Mouse (Mus musculus) hindbrain, embryonic 16.5 days (tissue): ENCODE measurements at regions not wholly inside any gene's neighbourhood (a gene's known extent, or its start where the extent isn't known, plus 50 kb on each side); places are given as distances from the start of the nearest gene placed in this dataset.

ENCODE experiments used
- ATAC-seq: fragments of 200-750 bp; cut with Nextera tagmentation; 2 replicates; pipeline ENCODE4 v1.8.0; 2017; ENCODE audit warnings: moderate TSS enrichment, moderate library complexity
- H3K27ac ChIP-seq: fragments of 300-500 bp; sonication (generic); 2 replicates; pipeline ENCODE4 v1.5.1; 2014; ENCODE audit warnings: low read depth, mild to moderate bottlenecking, control low read depth, low read length, moderate library complexity
- H3K27me3 ChIP-seq: fragments of 300-500 bp; sonication (generic); replicated peaks from 2 replicates; pipeline ENCODE4 v1.6.1; 2014; ENCODE audit warnings: low read length; ENCODE audit not compliant: control insufficient read depth, insufficient read depth
- H3K36me3 ChIP-seq: fragments of 300-500 bp; sonication (generic); 2 replicates; pipeline ENCODE4 v1.6.1; 2014; ENCODE audit warnings: mild to moderate bottlenecking, low read length, moderate library complexity, mixed read lengths; ENCODE audit not compliant: control insufficient read depth, insufficient read depth
- H3K4me1 ChIP-seq: fragments of 300-500 bp; sonication (generic); 2 replicates; pipeline ENCODE4 v1.6.1; 2014; ENCODE audit warnings: low read depth, low read length; ENCODE audit not compliant: control insufficient read depth, insufficient read depth
- H3K4me2 ChIP-seq: fragments of 300-500 bp; sonication (generic); 2 replicates; pipeline ENCODE4 v1.6.1; 2014; ENCODE audit warnings: mild to moderate bottlenecking, low read length, control low read depth, moderate library complexity
- H3K4me3 ChIP-seq: fragments of 300-500 bp; sonication (generic); 2 replicates; pipeline ENCODE4 v1.5.1; 2014; ENCODE audit warnings: mild to moderate bottlenecking, low read length, control low read depth, moderate library complexity
- H3K9ac ChIP-seq: fragments of 300-500 bp; sonication (generic); 2 replicates; pipeline ENCODE4 v1.6.1; 2014; ENCODE audit warnings: low read depth, mild to moderate bottlenecking, control low read depth, low read length, moderate library complexity
- H3K9me3 ChIP-seq: fragments of 300-500 bp; sonication (generic); 2 replicates; pipeline ENCODE4 v1.6.1; 2014; ENCODE audit warnings: mild to moderate bottlenecking, low read length, moderate library complexity; ENCODE audit not compliant: control insufficient read depth
- WGBS: fragments of 180-500 bp; shearing (Covaris S2); extraction: QIAGEN DNeasy Blood & Tissue Kit; methylation state at CpG from one replicate; pipeline ENCODE4 v1.1.7; 2014; 5-methylcytosine and 5-hydroxymethylcytosine counted together

GRCm38 (mm10) chr6:140816359-140816758, 87.3 kb downstream of the Gm11077 start:
- Histone ChIP-seq H3K9ac (no peak overlapping the region), H3K4me3 (no peak overlapping the region), H3K27ac (no peak overlapping the region), H3K9me3 (no peaks in the 10 kb centered on the region), H3K27me3 (no peaks in the 10 kb centered on the region), H3K36me3 (no peaks in the 10 kb centered on the region), H3K4me1 (no peaks in the 10 kb centered on the region), H3K4me2 (no peak overlapping the region)
- no peak for ATAC-seq
- WGBS, result 3% methylated on average over 1 of the region's 1 CpGs

- WGBS, result 52% methylated on average over 6 of the region's 6 CpGs
- no peak overlapping the region for H3K4me2 ChIP-seq
- H3K4me1 ChIP-seq, result no peaks in the 10 kb centered on the region
- H3K9ac ChIP-seq, result no peak overlapping the region
- ATAC-seq, result no peak
- no peaks in the 10 kb centered on the region for H3K27me3 ChIP-seq
- no peaks in the 10 kb centered on the region for H3K9me3 ChIP-seq
- no peak overlapping the region for H3K4me3 ChIP-seq
- H3K27ac ChIP-seq, result no peak overlapping the region
- no peaks in the 10 kb centered on the region for H3K36me3 ChIP-seq
Measured at GRCm38 (mm10) chr6:140816831-140817230, 87.7 kb downstream of the Gm11077 start.

GRCm38 (mm10) chr6:140819451-140819878, 90.4 kb downstream of the Gm11077 start:
- ATAC-seq, result no peak
- Histone ChIP-seq H3K4me3 (no peak overlapping the region), H3K9me3 (no peaks in the 10 kb centered on the region), H3K27me3 (no peaks in the 10 kb centered on the region), H3K4me2 (no peak overlapping the region), H3K27ac (no peak overlapping the region), H3K9ac (no peak overlapping the region), H3K4me1 (no peaks in the 10 kb centered on the region), H3K36me3 (no peaks in the 10 kb centered on the region)
- 69% methylated on average over 8 of the region's 8 CpGs for WGBS

GRCm38 (mm10) chr6:140826522-140826921, 97.4 kb downstream of the Gm11077 start:
- Histone ChIP-seq H3K36me3 (no peaks in the 10 kb centered on the region), H3K4me1 (no peaks in the 10 kb centered on the region), H3K27ac (no peak overlapping the region), H3K27me3 (no peaks in the 10 kb centered on the region), H3K4me2 (no peak overlapping the region), H3K9me3 (no peaks in the 10 kb centered on the region), H3K9ac (no peak overlapping the region), H3K4me3 (no peak overlapping the region)
- ATAC-seq, result no peak

- H3K27me3 ChIP-seq, result no peaks in the 10 kb centered on the region
- H3K4me2 ChIP-seq, result no peak overlapping the region
- no peak overlapping the region for H3K9ac ChIP-seq
- ATAC-seq, result no peak
- H3K9me3 ChIP-seq, result no peaks in the 10 kb centered on the region
- no peaks in the 10 kb centered on the region for H3K36me3 ChIP-seq
- H3K4me3 ChIP-seq, result no peak overlapping the region
- no peak overlapping the region for H3K27ac ChIP-seq
- no peaks in the 10 kb centered on the region for H3K4me1 ChIP-seq
Measured at GRCm38 (mm10) chr6:140827651-140828050, 98.6 kb downstream of the Gm11077 start.

- no peak overlapping the region for H3K9ac ChIP-seq
- no peak for ATAC-seq
- H3K4me3 ChIP-seq, result no peak overlapping the region
- no peaks in the 10 kb centered on the region for H3K36me3 ChIP-seq
- no peaks in the 10 kb centered on the region for H3K27me3 ChIP-seq
- H3K4me2 ChIP-seq, result no peak overlapping the region
- WGBS, result 89% methylated on average over 8 of the region's 8 CpGs
- H3K9me3 ChIP-seq, result no peaks in the 10 kb centered on the region
- no peak overlapping the region for H3K27ac ChIP-seq
- no peaks in the 10 kb centered on the region for H3K4me1 ChIP-seq
Measured at GRCm38 (mm10) chr6:140843292-140843991, 114.4 kb downstream of the Gm11077 start.

- Histone ChIP-seq H3K4me1 (no peaks in the 10 kb centered on the region), H3K27ac (no peak overlapping the region), H3K4me2 (no peak overlapping the region), H3K36me3 (no peaks in the 10 kb centered on the region), H3K27me3 (no peaks in the 10 kb centered on the region), H3K9ac (no peak overlapping the region), H3K9me3 (no peaks in the 10 kb centered on the region), H3K4me3 (no peak overlapping the region)
- ATAC-seq, result no peak
- WGBS, result 89% methylated on average over 3 of the region's 3 CpGs
Measured at GRCm38 (mm10) chr6:140847165-140847564, 118.1 kb downstream of the Gm11077 start.

- H3K4me2 ChIP-seq, result no peak overlapping the region
- H3K36me3 ChIP-seq, result no peaks in the 10 kb centered on the region
- H3K27ac ChIP-seq, result no peak overlapping the region
- no peaks in the 10 kb centered on the region for H3K27me3 ChIP-seq
- no peak overlapping the region for H3K4me3 ChIP-seq
- 42% methylated on average over 5 of the region's 5 CpGs for WGBS
- H3K4me1 ChIP-seq, result peaks cover 7% of the 10 kb centered on the region
- no peak for ATAC-seq
- no peak overlapping the region for H3K9ac ChIP-seq
- no peaks in the 10 kb centered on the region for H3K9me3 ChIP-seq
Measured at GRCm38 (mm10) chr6:140852420-140852819, 123.3 kb downstream of the Gm11077 start.

GRCm38 (mm10) chr6:140853508-140853907, 124.4 kb downstream of the Gm11077 start:
- H3K9ac ChIP-seq, result no peak overlapping the region
- peaks cover 8% of the 10 kb centered on the region for H3K4me1 ChIP-seq
- no peaks in the 10 kb centered on the region for H3K9me3 ChIP-seq
- WGBS, result 50% methylated on average over 5 of the region's 5 CpGs
- no peak overlapping the region for H3K4me3 ChIP-seq
- ATAC-seq, result no peak
- no peaks in the 10 kb centered on the region for H3K27me3 ChIP-seq
- H3K27ac ChIP-seq, result no peak overlapping the region
- H3K4me2 ChIP-seq, result no peak overlapping the region
- H3K36me3 ChIP-seq, result no peaks in the 10 kb centered on the region

GRCm38 (mm10) chr6:140854691-140855090, 125.6 kb downstream of the Gm11077 start:
- Histone ChIP-seq H3K27me3 (no peaks in the 10 kb centered on the region), H3K27ac (no peak overlapping the region), H3K4me2 (no peak overlapping the region), H3K4me1 (peaks cover 8% of the 10 kb centered on the region), H3K4me3 (no peak overlapping the region), H3K9ac (no peak overlapping the region), H3K36me3 (no peaks in the 10 kb centered on the region), H3K9me3 (no peaks in the 10 kb centered on the region)
- WGBS, result 72% methylated on average over 6 of the region's 6 CpGs
- ATAC-seq, result no peak; the same call in 1 of the 2 replicates
